Mouse (Mus musculus) megakaryocyte-erythroid progenitor cell, adult 5-6 weeks (primary cell): ENCODE data around the gene Cobll1. TPM values are rescaled to one million over a fixed set of nuclear protein-coding genes. Genes with fewer than 3 reads are reported as not detected.

ENCODE experiments used
- ATAC-seq: replicated peaks from 2 replicates; pipeline ENCODE4 v1.8.0; 2016; ENCODE audit warnings: mild to moderate bottlenecking, inconsistent platforms; ENCODE audit not compliant: severe bottlenecking, poor library complexity, low FRiP score, low TSS enrichment
- total RNA-seq, 2 experiments: library from RNA; stranded (forward) in 1 of 2; stranded (reverse) in 1 of 2; fragments of 200-1000, 215-1000 nt in 1 of 2; fragments of >200 nt in 1 of 2; fragmentation: Nextera tagmentation in 1 of 2; gene quantifications; 2 replicates each; pipeline ENCODE4 v1.2.3; 2014 to 2017

Gene Cobll1
- total RNA-seq, 2 experiments from 2014 or later: 1.1 to 2.7 TPM

- no peak for ATAC-seq
These were observed 190.8 kb downstream of the Cobll1 start for GRCm38 (mm10) chr2:65048234-65049017.

Other genes starting within 250 kb of the Cobll1 start
- not detected in 2 replicates for gene Grb14, start 214.4 kb downstream of the Cobll1 start, total RNA-seq (2014; fragmentation: Nextera tagmentation)
- gene Grb14, start 214.4 kb downstream of the Cobll1 start, total RNA-seq (2017): not detected in 2 replicates
- gene Slc38a11, start 124.6 kb upstream of the Cobll1 start, total RNA-seq (2014; fragmentation: Nextera tagmentation): not detected in 2 replicates
- not detected in 2 replicates for gene Slc38a11, start 124.6 kb upstream of the Cobll1 start, total RNA-seq (2017)